Mouse (Mus musculus) liver, adult 2 months (tissue): ENCODE results near the gene Soga3. TPM values are rescaled to one million over a fixed set of nuclear protein-coding genes. Genes with fewer than 3 reads are reported as not detected.

Source experiments
- DNase-seq: peaks from one replicate; pipeline ENCODE4 v3.0.0-alpha.2; 2011; ENCODE audit warnings: low read depth, low spot score; ENCODE audit errors: extremely low read depth
- H3K27ac ChIP-seq: fragments of 200-500 bp; replicated peaks from 2 replicates; pipeline ENCODE4 v1.5.1; 2012; ENCODE audit warnings: low read depth, mild to moderate bottlenecking, control low read depth, inconsistent platforms, low read length; ENCODE audit not compliant: insufficient read depth
- H3K27me3 ChIP-seq: fragments of 200-500 bp; 2 replicates; pipeline ENCODE4 v1.6.1; 2012; ENCODE audit warnings: mild to moderate bottlenecking, moderate library complexity, low read length, inconsistent platforms; ENCODE audit not compliant: control insufficient read depth, insufficient read depth
- H3K36me3 ChIP-seq: fragments of 200-500 bp; 2 replicates; pipeline ENCODE4 v1.6.1; 2012; ENCODE audit warnings: low read length, inconsistent platforms; ENCODE audit not compliant: control insufficient read depth, insufficient read depth
- H3K4me1 ChIP-seq: fragments of 200-500 bp; 2 replicates; pipeline ENCODE4 v1.6.1; 2011; ENCODE audit warnings: low read length; ENCODE audit not compliant: control insufficient read depth, insufficient read depth
- H3K4me3 ChIP-seq: fragments of 200-500 bp; 2 replicates; pipeline ENCODE4 v1.5.1; 2011; ENCODE audit warnings: low read depth, mild to moderate bottlenecking, control low read depth, low read length, moderate library complexity; ENCODE audit not compliant: insufficient read depth
- H3K79me2 ChIP-seq: fragments of 200-500 bp; 2 replicates; pipeline ENCODE4 v1.6.1; 2012; ENCODE audit warnings: inconsistent platforms, mild to moderate bottlenecking, low read length, moderate library complexity; ENCODE audit not compliant: control insufficient read depth, insufficient read depth
- H3K9ac ChIP-seq: fragments of 200-500 bp; 2 replicates; pipeline ENCODE4 v1.6.1; 2012; ENCODE audit warnings: low read depth, mild to moderate bottlenecking, control low read depth, inconsistent platforms, low read length
- CTCF ChIP-seq: fragments of 200-500 bp; IDR thresholded peaks from 2 replicates; pipeline ENCODE4 v1.5.1; 2011; ENCODE audit warnings: low read depth, low read length, control low read depth
- POLR2A ChIP-seq: fragments of 200-500 bp; IDR thresholded peaks from 2 replicates; pipeline ENCODE4 v1.6.1; 2011; ENCODE audit warnings: low read length, control low read depth; ENCODE audit not compliant: insufficient read depth; ENCODE audit errors: extremely low read depth
- WGBS: fragments of 180-500 bp; shearing (Covaris S2); methylation state at CpG from one replicate; pipeline ENCODE4 v1.1.7; 2018; 5-methylcytosine and 5-hydroxymethylcytosine counted together
- polyA plus RNA-seq: library from polyadenylated mRNA; depleted of rRNA; stranded (reverse); fragments of >200 nt; gene quantifications from 2 replicates; pipeline ENCODE4 v1.2.3, GENCODE M21; 2012
- total RNA-seq: library from RNA; depleted of rRNA; stranded (reverse); fragments of >200 nt; gene quantifications from 2 replicates; pipeline ENCODE4 v1.2.3, GENCODE M21; 2014

Soga3 gene
- total and polyA plus RNA-seq, 2 experiments: not detected

DNA sequence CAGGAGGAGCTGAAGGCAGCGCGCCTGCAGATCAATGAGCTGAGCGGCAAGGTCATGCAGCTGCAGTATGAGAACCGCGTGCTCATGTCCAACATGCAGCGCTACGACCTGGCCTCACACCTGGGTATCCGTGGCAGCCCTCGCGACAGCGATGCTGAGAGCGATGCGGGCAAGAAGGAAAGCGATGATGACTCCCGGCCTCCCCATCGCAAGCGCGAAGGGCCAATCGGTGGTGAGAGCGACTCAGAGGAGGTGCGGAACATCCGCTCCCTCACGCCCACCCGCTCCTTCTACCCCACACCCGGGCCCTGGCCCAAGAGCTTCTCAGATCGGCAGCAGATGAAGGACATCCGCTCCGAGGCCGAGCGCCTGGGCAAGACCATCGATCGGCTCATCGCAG is 53.2 kb downstream of the Soga3 start:
- peaks cover 5% of the 10 kb centered on the region; the same call in 1 of the 2 replicates for H3K27me3 ChIP-seq
- H3K36me3 ChIP-seq: no peaks in the 10 kb centered on the region
- H3K4me3 ChIP-seq: no peak overlapping the region
- no peak overlapping the region for H3K27ac ChIP-seq
- no peak overlapping the region for H3K9ac ChIP-seq
- WGBS: 94% methylated on average over 33 of the region's 33 CpGs
- no peak for TF ChIP-seq POLR2A
- H3K4me1 ChIP-seq: no peaks in the 10 kb centered on the region
- H3K79me2 ChIP-seq: no peaks in the 10 kb centered on the region
- no peak for DNase-seq

DNA sequence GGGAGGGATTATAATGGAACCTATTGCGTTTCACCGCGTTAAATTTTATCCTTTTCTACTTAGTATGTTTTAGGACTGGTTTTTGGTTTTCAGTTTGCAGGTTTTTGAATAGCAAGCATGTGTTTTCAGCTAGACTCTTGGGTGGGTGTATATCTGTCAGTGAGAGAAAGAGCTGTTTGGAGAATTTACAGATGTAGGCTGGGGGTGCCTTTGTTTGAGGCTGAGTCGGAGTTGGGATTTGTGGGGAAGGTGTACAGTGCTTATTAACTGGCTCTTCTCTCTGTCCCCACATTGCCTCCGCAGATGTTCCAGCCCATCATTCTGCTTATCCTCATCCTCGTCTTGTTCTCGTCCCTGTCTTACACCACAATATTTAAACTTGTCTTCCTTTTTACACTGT is 55.0 kb downstream of the Soga3 start, which contains the start of gene Gm49353:
TSS of gene Gm49353 (plus strand) at position 313 of the 400 bp plus-strand sequence.
- H3K9ac ChIP-seq: no peak within 1 kb of the TSS
- no peaks in the 10 kb centered on the region for H3K4me1 ChIP-seq
- TF ChIP-seq CTCF (no peak), POLR2A (no peak)
- no peak for DNase-seq
- no peak within 1 kb of the TSS for H3K4me3 ChIP-seq
- H3K36me3 ChIP-seq: no peaks in the 10 kb centered on the region
- no peak within 1 kb of the TSS for H3K27ac ChIP-seq
- H3K79me2 ChIP-seq: no peaks in the 10 kb centered on the region
- H3K27me3 ChIP-seq: peaks cover 5% of the 10 kb centered on the region; the same call in 1 of the 2 replicates
- WGBS: 86% methylated on average over 7 of the region's 7 CpGs

GRCm38 (mm10) chr10:29199835-29200234 is 56.2 kb downstream of the Soga3 start:
- WGBS: 68% methylated on average over 3 of the region's 3 CpGs
- H3K36me3 ChIP-seq: no peaks in the 10 kb centered on the region
- no peak overlapping the region for H3K9ac ChIP-seq
- no peaks in the 10 kb centered on the region for H3K4me1 ChIP-seq
- no peak for DNase-seq
- H3K27ac ChIP-seq: no peak overlapping the region
- H3K27me3 ChIP-seq: peaks cover 5% of the 10 kb centered on the region; the same call in 1 of the 2 replicates
- no peak for TF ChIP-seq CTCF
- TF ChIP-seq POLR2A: no peak
- no peak overlapping the region for H3K4me3 ChIP-seq
- H3K79me2 ChIP-seq: no peaks in the 10 kb centered on the region

GRCm38 (mm10) chr10:29200609-29201008 is 57.0 kb downstream of the Soga3 start:
- no peaks in the 10 kb centered on the region for H3K4me1 ChIP-seq
- H3K36me3 ChIP-seq: no peaks in the 10 kb centered on the region
- no peak for DNase-seq
- H3K4me3 ChIP-seq: no peak overlapping the region
- 82% methylated on average over 1 of the region's 1 CpGs for WGBS
- peaks cover 5% of the 10 kb centered on the region; the same call in 1 of the 2 replicates for H3K27me3 ChIP-seq
- H3K9ac ChIP-seq: no peak overlapping the region
- H3K79me2 ChIP-seq: no peaks in the 10 kb centered on the region
- H3K27ac ChIP-seq: no peak overlapping the region
- TF ChIP-seq POLR2A: no peak
- TF ChIP-seq CTCF: no peak

DNA sequence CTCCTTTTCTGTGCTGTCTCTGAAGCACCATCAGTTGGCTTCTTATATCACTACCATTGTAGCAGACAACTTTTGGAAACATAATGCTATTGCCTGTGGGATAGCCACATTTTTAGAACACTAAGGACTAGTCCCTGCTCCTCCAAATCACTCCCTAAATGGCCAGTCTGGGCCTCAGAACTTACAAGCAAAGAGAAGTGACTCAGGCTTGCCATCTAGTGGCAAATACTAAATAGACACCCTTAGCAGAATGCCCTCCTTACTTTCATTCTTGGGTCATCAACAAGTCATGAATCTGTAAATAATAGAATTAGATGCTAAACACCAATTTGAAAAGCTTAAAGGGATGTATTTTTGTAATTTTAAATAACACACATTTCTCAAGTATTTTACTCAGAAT is 63.1 kb downstream of the Soga3 start:
- H3K9ac ChIP-seq: no peak overlapping the region
- no peak overlapping the region for H3K27ac ChIP-seq
- no peaks in the 10 kb centered on the region for H3K36me3 ChIP-seq
- no peaks in the 10 kb centered on the region for H3K4me1 ChIP-seq
- DNase-seq: peak; percentile 55
- H3K79me2 ChIP-seq: no peaks in the 10 kb centered on the region
- H3K4me3 ChIP-seq: no peak overlapping the region
- TF ChIP-seq CTCF (peak; percentile 39), POLR2A (no peak)
- H3K27me3 ChIP-seq: no peaks in the 10 kb centered on the region

- TF ChIP-seq POLR2A: no peak
- no peak for TF ChIP-seq CTCF
- Histone ChIP-seq H3K4me3 (no peak overlapping the region), H3K4me1 (no peaks in the 10 kb centered on the region), H3K9ac (no peak overlapping the region), H3K27me3 (no peaks in the 10 kb centered on the region), H3K36me3 (no peaks in the 10 kb centered on the region), H3K27ac (no peak overlapping the region), H3K79me2 (no peaks in the 10 kb centered on the region)
- no peak for DNase-seq
- WGBS: 40% methylated on average over 3 of the region's 3 CpGs
Measured at GRCm38 (mm10) chr10:29208735-29209134, 65.1 kb downstream of the Soga3 start.
